Mouse (Mus musculus) adrenal gland, adult (tissue): ENCODE results near the gene Nbas.

Experiments
- DNase-seq, 2 experiments: peaks; one replicate each; pipeline ENCODE4 v3.0.0; 2022 to 2023; ENCODE audit warnings: low spot score in 1 of 2; ENCODE audit not compliant: inconsistent age in 2 of 2

Gene Nbas

GRCm38 (mm10) chr12:13613041-13613440, 344.1 kb downstream of the Nbas start:
- no peak for DNase-seq

GRCm38 (mm10) chr12:13615661-13616060, 346.7 kb downstream of the Nbas start:
- DNase-seq = no peak

GRCm38 (mm10) chr12:13622150-13622822, 353.4 kb downstream of the Nbas start:
- DNase-seq = no peak

- no peak for DNase-seq
These were observed 358.1 kb downstream of the Nbas start for GRCm38 (mm10) chr12:13626803-13627706.
